Mouse (Mus musculus): Measurements from ENCODE around the gene Coil.
"Not testable (repeated sequence)": the region's sequence is repeated elsewhere in the genome, so short reads cannot be mapped to it uniquely, and the experiment has no call there.

Coil gene

DNA sequence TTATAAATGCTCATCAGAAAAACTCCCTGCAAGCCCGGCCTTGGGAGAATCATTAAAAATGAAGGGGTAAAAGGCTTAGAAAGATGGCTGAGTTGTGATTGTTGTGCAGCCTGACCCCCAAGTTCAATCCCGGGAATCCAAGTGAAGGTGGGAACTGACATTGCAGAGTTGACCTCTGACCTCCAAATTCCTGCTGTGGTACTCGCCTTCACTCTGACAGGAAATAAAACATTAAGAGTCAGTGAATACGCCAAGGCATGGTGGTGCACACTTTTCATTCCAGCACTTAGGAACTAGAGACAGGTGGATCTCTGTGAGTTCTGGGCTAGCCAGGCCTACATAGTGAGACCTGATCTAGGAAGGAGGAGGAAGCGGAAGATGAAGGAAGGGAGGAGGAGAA, 35.4 kb downstream of the Coil start:
- no peak for DNase-seq (ENCODE audit: low spot score in 2 of 2)

DNA sequence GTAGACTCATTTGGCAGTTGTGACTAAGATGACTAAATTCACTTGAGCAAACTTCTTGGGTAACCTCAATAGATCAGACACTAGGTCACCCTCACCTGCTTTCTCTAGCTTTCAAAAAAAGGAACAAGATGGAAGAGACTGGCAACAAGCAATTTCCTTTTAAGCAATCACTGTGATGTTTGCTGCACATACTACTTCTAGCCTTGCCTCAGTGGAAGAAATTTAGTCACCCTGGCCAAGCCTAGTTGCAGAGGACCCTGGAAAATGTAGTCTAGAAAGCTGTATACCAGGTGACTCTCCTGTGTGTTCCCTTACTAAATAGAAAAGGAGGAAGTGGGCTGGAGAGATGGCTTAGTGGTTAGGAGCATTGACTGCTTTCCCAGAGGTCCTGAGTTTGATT, 36.4 kb downstream of the Coil start:
- DNase-seq (ENCODE audit: low spot score in 2 of 2) = no peak

DNA sequence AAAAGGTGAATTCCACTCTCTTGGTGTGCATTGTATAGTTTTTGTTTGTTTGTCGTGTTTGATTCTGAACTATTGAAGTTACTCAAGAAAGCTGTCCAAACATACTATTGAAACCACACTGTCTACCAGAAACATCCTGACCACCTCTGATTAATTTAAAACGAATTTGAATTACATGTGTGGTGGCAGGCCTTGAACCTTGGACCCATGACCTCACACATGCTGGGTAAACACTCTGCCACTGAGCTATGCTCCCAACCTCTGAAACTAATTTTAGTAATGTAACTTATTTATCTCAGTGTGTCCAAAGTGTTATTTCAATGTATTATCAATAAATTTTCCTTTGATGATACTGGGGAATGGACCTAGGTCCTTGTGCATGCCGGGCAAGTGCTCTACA, 37.5 kb downstream of the Coil start:
- DNase-seq (ENCODE audit: low spot score in 2 of 2) = no peak

DNA sequence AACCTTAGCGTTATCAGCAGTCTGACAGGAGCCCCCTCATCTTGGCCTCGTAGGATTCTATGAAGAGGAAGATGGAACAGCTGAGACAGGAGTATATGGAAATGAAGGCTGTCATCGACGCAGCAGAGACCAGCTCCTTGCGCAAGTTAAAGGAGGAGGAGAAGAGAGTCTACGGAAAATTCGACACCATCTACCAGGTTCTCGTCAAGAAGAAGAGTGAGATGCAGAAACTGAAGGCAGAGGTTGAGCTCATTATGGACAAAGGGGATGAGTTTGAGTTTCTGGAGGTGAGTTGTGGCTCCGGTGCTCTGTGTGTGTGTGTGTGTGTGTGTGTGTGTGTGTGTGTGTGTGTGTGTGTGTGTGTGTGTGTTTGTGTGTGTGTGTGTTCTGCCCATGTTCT, 39.0 kb downstream of the Coil start:
- DNase-seq (ENCODE audit: low spot score in 2 of 2) = no peak

DNA sequence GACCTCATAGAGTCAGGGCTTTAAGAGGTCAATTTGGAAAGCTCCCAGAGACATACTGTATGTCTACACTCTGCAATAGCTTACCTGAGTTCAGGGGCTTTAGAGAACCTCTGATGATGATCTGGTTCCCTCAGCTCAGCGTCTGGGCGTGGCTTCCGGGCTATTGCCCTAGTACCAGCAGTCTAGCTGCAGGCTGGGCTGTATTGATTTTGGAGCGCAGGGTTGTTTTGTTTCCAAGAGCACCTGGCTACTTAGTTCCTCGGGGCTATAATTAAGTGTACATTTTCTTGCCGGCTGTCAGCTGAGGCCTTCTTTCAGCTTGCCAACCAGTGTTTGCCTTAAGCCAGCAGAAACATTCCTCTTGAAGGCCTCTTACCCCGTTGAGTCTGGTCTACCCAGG, 39.4 kb downstream of the Coil start:
- no peak for DNase-seq (ENCODE audit: low spot score in 2 of 2)

DNA sequence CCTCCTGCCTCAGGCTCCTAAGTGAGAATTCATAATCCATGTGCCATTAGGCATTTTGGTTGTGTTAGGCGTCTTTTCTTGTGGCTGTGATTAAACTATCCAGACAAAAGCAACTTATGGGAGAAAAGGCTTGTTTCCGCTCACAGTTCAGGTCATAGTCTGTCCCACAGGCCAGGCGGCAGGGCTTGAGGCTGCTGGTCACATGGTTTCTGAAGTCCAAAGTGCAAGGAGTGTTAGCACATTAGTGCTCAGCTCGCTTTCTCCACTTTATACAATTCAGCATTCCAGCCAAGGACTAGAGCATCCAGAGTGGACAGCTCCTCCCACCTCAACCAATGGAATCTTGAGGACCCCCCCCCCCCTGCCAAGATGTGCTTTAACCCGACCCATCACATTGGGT, 42.2 kb downstream of the Coil start:
- no peak for DNase-seq (ENCODE audit: low spot score in 2 of 2)

DNA sequence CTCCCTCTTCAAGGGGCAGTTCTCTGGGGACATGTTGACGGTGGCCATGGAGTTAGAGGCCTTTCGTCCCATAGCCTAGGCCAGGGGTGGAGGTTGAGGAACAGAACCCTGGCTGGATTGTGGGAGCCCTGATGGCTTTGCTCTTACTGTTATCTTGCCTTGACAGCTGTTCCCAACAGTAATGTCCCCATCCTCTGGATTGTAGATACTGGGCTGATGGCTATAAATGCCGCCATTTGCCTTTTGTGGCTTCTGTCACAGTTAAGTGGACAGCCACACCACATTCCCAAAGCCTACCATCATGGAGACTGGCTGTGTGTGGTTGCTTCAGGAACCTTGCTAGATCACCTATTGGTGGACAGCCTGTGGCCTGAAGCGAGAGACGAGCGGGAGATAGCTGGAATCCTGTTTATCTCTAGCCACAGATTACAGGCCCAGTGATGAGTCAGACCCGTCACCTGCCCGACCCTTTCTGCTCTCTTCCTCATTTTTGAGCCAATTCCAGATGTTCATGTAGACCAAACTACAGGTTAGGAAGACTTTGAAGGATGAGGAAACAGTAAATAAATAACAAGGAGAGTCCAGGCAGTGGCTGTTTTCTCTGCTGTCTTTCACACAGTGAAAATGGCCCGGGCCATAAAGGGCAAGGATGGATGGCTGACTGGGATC, 47.6 kb downstream of the Coil start:
- no peak for DNase-seq (ENCODE audit: low spot score in 2 of 2)

DNA sequence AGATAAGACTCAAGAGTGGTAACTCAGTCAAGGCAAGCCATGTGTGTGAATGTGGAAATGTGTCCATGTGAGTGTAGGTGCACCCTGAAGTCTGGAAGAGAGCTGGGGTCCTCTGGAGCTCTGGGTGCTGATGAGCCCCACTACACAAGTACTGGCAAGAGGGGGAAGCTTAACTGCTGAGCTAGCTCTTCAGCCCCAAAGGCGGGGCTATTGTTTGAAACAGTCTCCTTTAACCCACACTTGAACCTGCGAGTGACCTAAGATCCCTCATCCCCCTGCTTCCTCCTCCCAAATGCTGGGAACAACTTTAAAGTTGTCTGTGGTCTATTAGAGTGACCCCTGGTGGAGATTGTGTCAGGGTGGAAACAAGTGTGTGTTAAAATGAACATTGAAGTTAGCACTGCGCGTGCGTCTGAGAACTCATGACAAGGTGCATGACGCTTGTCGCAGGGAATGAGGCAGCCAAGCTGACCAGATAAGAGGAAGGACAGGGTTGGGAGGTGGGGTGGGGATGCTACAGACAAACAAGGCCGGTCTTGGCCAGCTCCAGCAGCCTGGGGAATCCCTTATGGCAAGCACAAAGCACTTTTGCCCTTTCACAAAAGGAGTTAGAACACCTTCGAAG, 50.7 kb downstream of the Coil start:
- no peak for DNase-seq (ENCODE audit: low spot score in 2 of 2)

DNA sequence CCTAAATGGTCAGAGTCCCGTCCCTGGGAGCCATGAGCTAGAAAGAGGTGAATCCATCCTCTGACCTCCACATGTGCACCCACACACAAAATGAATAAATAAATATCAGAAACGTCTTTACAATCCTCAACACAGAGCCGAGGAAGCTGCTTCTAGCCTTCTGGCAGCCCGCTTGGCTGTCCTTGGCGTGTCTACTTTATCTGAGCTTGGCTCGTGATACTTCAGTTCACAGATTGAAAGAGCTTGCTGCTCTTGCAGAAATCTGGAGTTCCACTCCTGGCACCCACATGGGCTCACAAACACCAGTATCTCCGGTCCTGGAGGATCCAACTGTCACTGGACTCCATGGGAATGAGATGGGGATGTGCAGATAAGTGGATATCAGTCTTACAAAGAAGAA, 51.6 kb downstream of the Coil start:
- DNase-seq (ENCODE audit: low spot score in 2 of 2) = no peak

DNA sequence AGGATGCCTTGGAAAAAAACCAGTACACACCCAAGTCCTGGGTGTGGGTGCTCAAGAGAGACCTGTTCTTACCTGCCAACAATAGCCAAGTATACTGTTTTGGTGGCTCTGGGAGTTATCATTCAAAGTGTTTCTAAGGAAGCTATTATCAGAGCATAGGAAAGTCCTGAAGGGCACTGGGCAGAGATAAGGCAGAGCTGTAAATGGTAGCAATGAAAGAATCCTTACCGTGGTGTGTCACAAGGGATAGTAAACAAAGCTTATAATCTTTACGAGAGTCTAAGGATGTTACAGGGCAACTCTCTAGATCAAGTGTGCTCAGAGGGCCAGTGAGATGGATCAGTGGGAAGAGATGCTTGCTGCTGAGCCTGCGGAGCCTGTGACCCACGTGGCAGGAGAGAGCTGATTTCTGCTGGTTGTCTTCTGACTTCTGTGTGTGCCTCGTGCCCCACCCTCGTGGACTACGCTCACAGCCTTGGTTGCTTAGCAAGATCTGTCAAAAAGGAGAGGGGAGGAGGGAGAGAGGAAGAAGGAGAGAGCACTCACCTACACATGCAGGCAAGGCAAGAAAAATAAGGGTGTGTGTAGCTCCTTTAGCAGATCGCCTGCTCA, 52.2 kb downstream of the Coil start:
- DNase-seq (ENCODE audit: low spot score in 2 of 2) = no peak

DNA sequence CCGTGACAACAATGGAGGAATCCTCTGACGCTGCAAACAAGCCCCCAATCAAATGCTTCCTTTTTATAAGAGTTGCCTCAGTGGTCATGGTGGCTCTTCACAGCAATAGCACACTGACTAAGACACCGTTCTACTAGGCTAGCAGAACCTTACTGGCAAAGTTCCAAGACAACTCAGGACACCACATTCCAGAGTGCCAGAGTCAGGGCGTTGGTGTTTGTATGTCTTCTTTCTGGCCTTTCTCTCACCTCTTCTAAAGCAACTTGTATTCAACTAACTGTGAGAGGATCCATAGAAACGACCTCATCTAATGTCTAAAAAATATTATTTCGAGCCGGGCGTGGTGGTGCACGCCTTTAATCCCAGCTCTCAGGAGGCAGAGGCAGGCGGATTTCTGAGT, 53.4 kb downstream of the Coil start:
- no peak for DNase-seq (ENCODE audit: low spot score in 2 of 2)

DNA sequence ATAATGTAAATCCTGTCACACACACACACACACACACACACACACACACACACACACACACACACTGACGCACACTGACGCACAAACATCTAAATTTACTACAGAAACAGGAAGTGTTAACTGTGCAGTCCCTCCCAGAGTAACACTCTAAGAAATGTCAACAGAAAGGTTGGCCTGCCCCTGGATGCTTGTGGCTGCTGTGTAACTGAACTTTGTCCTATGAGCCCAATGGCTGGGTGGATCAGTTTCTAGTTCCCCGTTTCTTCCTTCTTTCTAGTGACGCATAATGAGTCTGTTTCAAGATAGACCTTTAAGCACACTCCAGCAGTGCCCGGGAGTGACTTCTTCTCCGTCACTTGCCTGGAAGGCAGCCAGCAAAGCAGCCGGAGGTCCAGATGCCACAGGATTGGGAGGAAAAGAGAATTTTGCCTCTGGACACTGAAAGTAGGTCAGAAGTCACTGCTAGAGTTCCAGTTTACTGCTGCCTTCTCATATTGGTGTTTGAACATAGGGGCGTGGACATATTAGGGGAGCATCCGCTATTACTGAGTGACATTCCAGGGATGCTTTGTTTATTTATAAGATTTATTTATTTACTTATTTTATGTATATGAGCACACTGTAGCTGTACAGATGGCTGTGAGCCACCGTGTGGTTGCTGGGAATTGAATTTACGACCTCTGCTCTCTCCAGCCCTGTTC, 54.3 kb downstream of the Coil start:
- DNase-seq (ENCODE audit: low spot score in 2 of 2) = peak in 1 of 2 experiments; percentile 69

DNA sequence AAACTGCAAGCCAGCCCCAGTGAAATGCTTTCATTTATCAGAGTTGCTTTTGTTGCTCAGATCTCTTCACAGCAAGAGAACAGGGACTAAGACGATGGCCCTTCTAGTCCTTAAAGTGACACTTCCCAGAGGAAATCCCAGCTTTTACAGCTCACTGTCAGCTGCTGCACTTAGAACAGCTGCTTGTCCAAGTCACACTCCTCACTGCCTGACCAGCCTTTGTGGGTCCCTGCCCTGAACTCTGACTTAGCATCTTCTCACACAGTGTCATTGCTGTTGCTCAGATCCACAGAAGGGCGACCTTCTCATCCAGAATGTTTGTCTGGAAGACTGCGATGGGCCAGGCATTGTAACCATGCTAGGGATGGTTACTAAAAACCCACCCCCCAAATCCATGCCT, 55.6 kb downstream of the Coil start:
- DNase-seq (ENCODE audit: low spot score in 2 of 2) = no peak

DNA sequence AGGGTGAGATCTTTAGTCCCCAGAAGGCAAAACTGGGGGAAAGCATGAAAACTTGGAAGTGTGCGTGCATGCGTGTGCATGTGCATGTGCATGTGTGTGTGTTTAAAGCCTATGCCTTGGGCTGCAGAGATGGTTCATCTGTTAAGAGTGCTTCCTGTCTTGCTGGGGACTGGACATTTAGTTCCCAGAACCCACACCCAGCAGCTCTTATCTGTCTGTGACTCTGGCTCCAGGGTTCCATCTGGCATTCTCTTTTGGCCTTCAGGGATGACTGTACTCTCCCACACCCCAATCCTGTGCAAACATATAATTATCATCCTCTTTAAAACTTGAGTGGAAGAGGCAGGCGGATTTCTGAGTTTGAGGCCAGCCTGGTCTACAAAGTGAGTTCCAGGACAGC, 56.1 kb downstream of the Coil start:
- no peak for DNase-seq (ENCODE audit: low spot score in 2 of 2)

DNA sequence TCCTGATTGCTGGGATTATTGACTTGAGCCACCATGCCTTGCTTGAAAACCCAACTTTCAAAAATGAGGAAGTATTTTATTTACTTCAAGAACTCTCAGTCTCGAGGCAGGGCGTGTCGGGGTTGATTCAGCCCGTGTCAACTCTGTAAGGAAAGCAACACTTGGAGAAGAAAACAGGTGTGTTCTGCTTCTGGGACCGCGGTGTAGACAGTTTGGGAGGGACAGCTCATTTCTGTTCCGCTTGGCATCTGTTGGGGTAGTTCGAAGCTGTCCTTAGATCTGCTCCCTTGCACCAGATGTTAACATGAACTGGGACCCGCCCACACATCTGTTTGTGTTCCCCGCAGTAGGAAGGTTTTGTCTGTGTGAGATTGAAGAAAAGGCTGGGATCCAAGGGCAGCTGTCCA, 57.9 kb downstream of the Coil start:
- peak in 1 of 2 experiments; percentile 67 for DNase-seq (ENCODE audit: low spot score in 2 of 2)

DNA sequence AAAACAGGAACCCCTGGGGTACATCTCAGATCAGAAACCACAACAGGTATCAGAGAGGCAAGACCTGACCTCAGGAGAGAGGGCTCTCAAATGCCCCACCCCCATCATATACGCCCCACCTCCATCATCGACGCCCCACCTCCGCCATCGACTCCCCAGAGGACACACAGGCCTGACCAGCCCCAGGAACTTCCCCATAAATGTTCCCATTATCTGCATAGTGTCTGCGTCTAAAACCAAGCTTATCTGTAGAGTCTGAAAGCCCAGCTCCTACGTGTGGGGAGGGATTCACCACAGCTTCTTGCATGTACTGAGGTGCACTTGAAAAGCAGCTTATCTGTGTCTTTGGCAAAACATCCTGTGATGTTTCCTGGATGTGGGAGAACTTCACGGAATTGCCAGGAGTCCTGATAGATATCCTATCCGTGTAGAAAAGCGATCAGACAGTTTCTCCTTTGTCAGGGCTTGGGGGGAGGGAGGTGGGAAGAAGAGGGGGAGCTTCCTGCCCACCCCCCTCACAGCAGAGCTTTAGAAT, 58.9 kb downstream of the Coil start:
- peak in 1 of 2 experiments; percentile 68 for DNase-seq (ENCODE audit: low spot score in 2 of 2)

DNA sequence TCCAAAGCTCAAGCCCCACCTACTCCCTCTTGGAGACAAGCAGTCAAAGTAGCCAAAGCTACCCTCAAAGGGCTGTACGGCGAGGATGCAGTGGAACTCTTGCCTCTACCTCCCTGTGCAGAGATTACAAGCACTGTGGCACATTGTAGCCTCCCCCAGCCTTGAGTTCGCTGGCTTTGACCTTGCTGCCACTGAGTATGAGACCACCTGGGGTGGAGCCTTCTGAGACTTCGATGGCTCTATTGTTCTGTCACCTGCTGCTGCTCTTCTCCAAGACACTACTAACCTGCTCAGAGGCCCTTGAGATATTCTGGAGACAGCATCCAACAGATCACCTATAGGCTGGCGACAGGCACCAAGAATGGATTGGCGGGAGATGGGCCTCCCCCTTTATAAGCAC, 60.5 kb downstream of the Coil start:
- DNase-seq (ENCODE audit: low spot score in 2 of 2) = no peak

DNA sequence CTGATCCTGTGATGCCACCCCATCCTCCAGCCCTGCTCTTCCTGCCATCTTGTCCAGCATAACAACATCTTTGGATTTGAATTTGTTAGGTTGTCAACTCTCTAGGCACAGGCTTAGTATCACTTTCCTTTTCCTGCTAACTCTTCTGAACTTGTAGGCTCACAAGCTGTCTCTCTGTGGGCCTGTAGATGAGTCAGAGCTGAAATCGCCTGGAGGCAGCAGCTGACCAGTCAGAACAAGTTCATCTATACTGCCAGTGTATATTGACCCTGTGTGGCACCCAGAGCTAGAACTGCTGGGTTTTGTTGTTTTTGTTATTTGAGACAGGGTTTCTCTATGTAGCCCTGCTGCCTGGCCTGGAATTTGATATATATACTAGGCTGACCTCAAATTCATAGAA, 61.1 kb downstream of the Coil start:
- DNase-seq (ENCODE audit: low spot score in 2 of 2) = no peak

DNA sequence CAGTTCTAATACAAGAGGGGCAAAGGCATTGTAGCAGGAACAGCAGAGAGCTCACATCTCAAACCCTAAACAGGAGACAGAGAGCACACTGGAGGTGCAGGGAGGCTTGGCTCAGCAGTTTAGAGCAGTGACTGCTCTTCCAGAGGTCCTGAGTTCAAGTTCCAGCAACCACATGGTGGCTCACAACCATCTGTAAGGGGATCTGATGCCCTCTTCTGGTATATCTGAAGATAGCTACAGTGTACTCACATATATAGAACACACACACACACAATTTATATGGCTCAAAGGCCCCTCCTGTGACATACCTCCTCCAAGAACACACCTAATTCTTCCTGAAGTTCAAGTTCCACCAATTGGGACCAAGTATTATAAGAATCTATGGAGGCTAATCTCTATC, 64.5 kb downstream of the Coil start:
- DNase-seq (ENCODE audit: low spot score in 2 of 2) = no peak

DNA sequence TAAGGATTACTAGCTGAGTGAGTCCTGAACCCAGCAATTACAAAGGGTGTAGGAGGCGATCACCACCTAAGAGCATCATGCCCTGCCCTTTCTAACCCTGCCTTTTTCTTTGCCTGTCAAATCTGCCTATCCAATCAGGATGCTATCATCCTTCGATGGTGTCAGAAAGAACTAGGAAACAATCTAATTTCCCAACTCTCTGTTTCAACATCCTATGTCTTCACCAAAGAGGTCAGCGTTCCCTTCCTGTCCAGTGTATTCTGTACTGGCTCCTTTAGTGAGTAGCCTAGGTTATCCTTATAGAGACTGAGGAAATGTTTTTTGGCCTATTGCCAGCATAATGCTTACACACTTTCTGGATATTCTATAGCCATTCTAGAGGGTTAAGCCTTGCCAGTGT, 65.5 kb downstream of the Coil start:
- DNase-seq (ENCODE audit: low spot score in 2 of 2) = no peak

DNA sequence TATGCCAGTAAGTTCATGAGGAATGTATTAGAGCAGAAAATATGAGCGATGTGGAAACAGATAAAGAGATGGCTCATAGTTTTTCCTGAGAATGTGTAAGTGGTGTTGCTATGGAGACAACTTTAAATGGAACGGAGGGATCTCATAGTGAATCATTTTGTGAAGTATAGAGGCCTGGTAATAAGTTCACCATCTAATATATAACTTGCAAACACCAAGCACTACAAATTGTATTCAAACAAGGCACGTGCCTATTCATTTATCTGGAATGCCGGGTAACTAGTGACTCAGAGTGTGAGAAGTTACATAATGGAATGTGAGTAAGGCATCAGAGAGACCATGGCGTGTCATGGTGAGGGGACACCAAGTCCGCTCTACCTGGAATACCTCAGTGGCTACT, 68.4 kb downstream of the Coil start:
- DNase-seq (ENCODE audit: low spot score in 2 of 2) = no peak

DNA sequence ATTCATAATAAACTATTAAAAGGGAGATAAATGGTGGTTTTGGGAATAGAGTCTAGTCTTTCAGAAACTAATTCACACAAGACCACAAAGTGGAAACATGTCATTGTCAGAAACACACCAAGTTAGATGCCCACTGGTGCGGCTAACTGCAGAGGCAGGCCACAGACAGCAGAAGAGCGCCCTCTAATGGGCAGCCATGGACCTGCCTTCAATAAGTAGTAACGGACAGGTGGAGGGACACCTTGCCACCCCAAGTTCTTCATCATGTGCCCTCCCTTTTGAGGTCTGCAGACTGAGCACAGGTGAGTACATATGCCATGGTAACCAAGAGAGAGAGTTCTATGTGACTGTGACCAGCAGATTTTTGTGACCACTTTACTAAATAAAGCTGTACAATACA, 69.3 kb downstream of the Coil start:
- peak; percentile 52 to 80 for DNase-seq (ENCODE audit: low spot score in 2 of 2)

DNA sequence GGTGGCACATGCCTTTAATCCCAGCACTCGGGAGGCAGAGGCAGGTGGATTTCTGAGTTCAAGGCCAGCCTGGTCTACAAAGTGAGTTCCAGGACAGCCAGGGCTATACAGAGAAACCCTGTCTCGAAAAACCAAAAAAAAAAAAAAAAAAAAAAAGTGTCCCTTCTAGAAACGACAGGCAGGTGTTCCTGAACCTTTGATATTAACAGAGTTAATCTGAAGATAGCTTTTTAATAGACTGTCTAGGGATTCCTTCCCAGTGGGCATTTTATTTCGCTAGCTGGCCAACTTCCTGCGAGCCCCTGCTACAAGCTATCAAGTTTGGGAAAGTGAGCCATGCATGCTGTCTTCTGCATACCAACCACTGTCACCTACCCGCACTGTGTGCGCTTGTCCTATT, 71.0 kb downstream of the Coil start:
- DNase-seq (ENCODE audit: low spot score in 2 of 2) = not testable (repeated sequence)

Measured in spleen, postnatal 10 days (tissue).